Mouse (Mus musculus): ENCODE results near the gene Alpk1. TPM values are rescaled to one million over a fixed set of nuclear protein-coding genes. Genes with fewer than 3 reads are reported as not detected.

Alpk1 gene
- total RNA-seq, 1 experiment = 0.80 TPM

DNA sequence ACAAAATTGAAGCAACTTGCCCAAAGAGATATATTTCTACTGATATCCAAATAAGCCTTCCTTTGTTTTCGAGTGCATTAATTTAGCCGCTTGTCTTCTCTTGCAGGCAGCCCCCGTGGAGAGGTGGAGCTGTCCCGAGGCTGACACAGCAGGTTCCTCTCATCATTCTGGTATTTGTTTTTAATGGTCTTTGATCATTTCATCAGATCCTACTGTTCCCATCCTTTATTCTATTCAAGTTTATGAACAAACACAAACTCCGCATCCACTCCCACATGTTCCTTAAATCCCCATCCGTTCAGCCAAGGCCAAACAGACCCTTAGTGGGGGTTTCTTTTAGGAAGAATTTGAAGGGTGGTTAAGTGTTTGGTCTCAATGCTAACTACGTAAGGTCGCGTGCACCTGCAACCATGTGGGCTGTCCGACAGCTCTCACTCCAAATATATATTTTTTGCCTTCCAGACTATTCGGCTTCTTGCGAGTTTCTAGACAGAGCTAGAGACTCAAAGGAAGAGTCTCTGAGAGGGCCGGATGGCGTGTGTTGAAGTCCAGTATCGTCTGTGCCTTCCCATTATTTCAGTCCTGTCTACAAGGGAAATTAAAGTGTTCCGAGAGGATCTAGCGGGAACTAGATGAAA lies 149.5 kb downstream of the Alpk1 start:
- no peaks in the 10 kb centered on the region for H3K36me3 ChIP-seq (ENCODE audit: control insufficient read depth, insufficient read depth, low read length, poor library complexity, severe bottlenecking)
- no peak overlapping the region for H3K9ac ChIP-seq (ENCODE audit: insufficient read depth, low read depth, low read length, poor library complexity, severe bottlenecking)
- no peak for TF ChIP-seq HCFC1 (IDR thresholded peaks at IDR 0.05; ENCODE audit: borderline replicate concordance, insufficient read depth, low read length)
- no peak for TF ChIP-seq ZC3H11A (IDR thresholded peaks at IDR 0.05; ENCODE audit: borderline replicate concordance, low read depth, low read length)
- H3K4me1 ChIP-seq (ENCODE audit: control insufficient read depth in 2 of 2, insufficient read depth in 2 of 2, low read length in 2 of 2, poor library complexity in 1 of 2) = peaks cover 0 to 2% of the 10 kb centered on the region in 2 experiments; a peak in 2 of 4 replicates
- H3K9me3 ChIP-seq (ENCODE audit: control insufficient read depth, insufficient read depth, low read depth, low read length) = no peaks in the 10 kb centered on the region
- no peak overlapping the region for H3K4me3 ChIP-seq (ENCODE audit: insufficient read depth in 1 of 2, low read depth in 1 of 2, low read length in 2 of 2, poor library complexity in 1 of 2, severe bottlenecking in 1 of 2)
- in situ Hi-C loops (cut with MboI; ENCODE audit: low sequenced_read_pairs in 2 of 2, unreplicated experiment in 2 of 2) = loop anchor here (5.0 to 25.0 kb wide), 3 partner anchors 131 to 1591 kb away; no protein-coding TSS in a partner anchor
- no peak for DNase-seq (ENCODE audit: low read depth, low spot score)
- H3K27ac ChIP-seq (ENCODE audit: insufficient read depth, low read depth, low read length, poor library complexity, severe bottlenecking) = no peak overlapping the region

- H3K4me3 ChIP-seq (ENCODE audit: insufficient read depth in 1 of 2, low read depth in 1 of 2, low read length in 2 of 2, poor library complexity in 1 of 2, severe bottlenecking in 1 of 2) = no peak overlapping the region
- H3K36me3 ChIP-seq (ENCODE audit: control insufficient read depth, insufficient read depth, low read length, poor library complexity, severe bottlenecking) = no peaks in the 10 kb centered on the region
- TF ChIP-seq CHD2 (IDR thresholded peaks at IDR 0.05; ENCODE audit: low read depth, low read length) = no peak
- no peak for TF ChIP-seq ZNF384 (IDR thresholded peaks at IDR 0.05; ENCODE audit: low read depth, low read length)
- no peak for TF ChIP-seq HCFC1 (IDR thresholded peaks at IDR 0.05; ENCODE audit: borderline replicate concordance, insufficient read depth, low read length)
- TF ChIP-seq MAFK (IDR thresholded peaks at IDR 0.05; ENCODE audit: insufficient read depth, low read depth, low read length) = no peak
- TF ChIP-seq ZC3H11A (IDR thresholded peaks at IDR 0.05; ENCODE audit: borderline replicate concordance, low read depth, low read length) = no peak
- H3K9me3 ChIP-seq (ENCODE audit: control insufficient read depth, insufficient read depth, low read depth, low read length) = no peaks in the 10 kb centered on the region
- H3K27ac ChIP-seq (ENCODE audit: insufficient read depth, low read depth, low read length, poor library complexity, severe bottlenecking) = no peak overlapping the region
- H3K4me1 ChIP-seq (ENCODE audit: control insufficient read depth in 2 of 2, insufficient read depth in 2 of 2, low read length in 2 of 2, poor library complexity in 1 of 2) = peaks cover 0 to 2% of the 10 kb centered on the region in 2 experiments; a peak in 2 of 4 replicates
- no peak overlapping the region for H3K9ac ChIP-seq (ENCODE audit: insufficient read depth, low read depth, low read length, poor library complexity, severe bottlenecking)
- DNase-seq (ENCODE audit: low read depth, low spot score) = no peak
- in situ Hi-C loops (cut with MboI; ENCODE audit: low sequenced_read_pairs in 2 of 2, unreplicated experiment in 2 of 2) = loop anchor here (5.0 to 25.0 kb wide), 3 partner anchors 132 to 1592 kb away; no protein-coding TSS in a partner anchor
These were observed 150.1 kb downstream of the Alpk1 start for GRCm38 (mm10) chr3:127630190-127630589.

GRCm38 (mm10) chr3:127628311-127629184 lies 151.8 kb downstream of the Alpk1 start:
- peaks cover 2 to 3% of the 10 kb centered on the region in 2 experiments; a peak in 3 of 4 replicates for H3K4me1 ChIP-seq (ENCODE audit: control insufficient read depth in 2 of 2, insufficient read depth in 2 of 2, low read length in 2 of 2, poor library complexity in 1 of 2)

GRCm38 (mm10) chr3:127627956-127628310 lies 152.4 kb downstream of the Alpk1 start:
- in situ Hi-C loops (cut with MboI; ENCODE audit: low sequenced_read_pairs in 2 of 2, unreplicated experiment in 2 of 2) = loop anchor here in 1 of 2 experiments (5.0 to 25.0 kb wide), 2 partner anchors 134 to 1574 kb away; no protein-coding TSS in a partner anchor
- Histone ChIP-seq H3K9me3 (ENCODE audit: control insufficient read depth, insufficient read depth, low read depth, low read length) (no peaks in the 10 kb centered on the region), H3K27ac (ENCODE audit: insufficient read depth, low read depth, low read length, poor library complexity, severe bottlenecking) (no peak overlapping the region), H3K4me1 (ENCODE audit: control insufficient read depth in 2 of 2, insufficient read depth in 2 of 2, low read length in 2 of 2, poor library complexity in 1 of 2) (peaks cover 0 to 3% of the 10 kb centered on the region in 2 experiments; a peak in 2 of 4 replicates), H3K4me3 (ENCODE audit: insufficient read depth in 1 of 2, low read depth in 1 of 2, low read length in 2 of 2, poor library complexity in 1 of 2, severe bottlenecking in 1 of 2) (peak overlapping the region; percentile 14 to 24; a peak in 1 of 4 replicates), H3K36me3 (ENCODE audit: control insufficient read depth, insufficient read depth, low read length, poor library complexity, severe bottlenecking) (no peaks in the 10 kb centered on the region), H3K9ac (ENCODE audit: insufficient read depth, low read depth, low read length, poor library complexity, severe bottlenecking) (no peak overlapping the region)
- DNase-seq (ENCODE audit: low read depth, low spot score) = no peak
- TF ChIP-seq CHD2 (IDR thresholded peaks at IDR 0.05; ENCODE audit: low read depth, low read length) (no peak), ZC3H11A (IDR thresholded peaks at IDR 0.05; ENCODE audit: borderline replicate concordance, low read depth, low read length) (no peak), ZNF384 (IDR thresholded peaks at IDR 0.05; ENCODE audit: low read depth, low read length) (no peak), MAFK (IDR thresholded peaks at IDR 0.05; ENCODE audit: insufficient read depth, low read depth, low read length) (no peak), HCFC1 (IDR thresholded peaks at IDR 0.05; ENCODE audit: borderline replicate concordance, insufficient read depth, low read length) (no peak)

More at GRCm38 (mm10) chr3:127628311-127629184, 151.8 kb downstream of the Alpk1 start:
- no peak overlapping the region for H3K4me3 ChIP-seq (ENCODE audit: insufficient read depth in 1 of 2, low read depth in 1 of 2, low read length in 2 of 2, poor library complexity in 1 of 2, severe bottlenecking in 1 of 2)
- no peaks in the 10 kb centered on the region for H3K36me3 ChIP-seq (ENCODE audit: control insufficient read depth, insufficient read depth, low read length, poor library complexity, severe bottlenecking)
- H3K27ac ChIP-seq (ENCODE audit: insufficient read depth, low read depth, low read length, poor library complexity, severe bottlenecking) = no peak overlapping the region
- H3K9me3 ChIP-seq (ENCODE audit: control insufficient read depth, insufficient read depth, low read depth, low read length) = no peaks in the 10 kb centered on the region
- in situ Hi-C loops (cut with MboI; ENCODE audit: low sequenced_read_pairs in 2 of 2, unreplicated experiment in 2 of 2) = loop anchor here in 1 of 2 experiments (5.0 to 25.0 kb wide), 2 partner anchors 134 to 1574 kb away; no protein-coding TSS in a partner anchor
- no peak for TF ChIP-seq ZC3H11A (IDR thresholded peaks at IDR 0.05; ENCODE audit: borderline replicate concordance, low read depth, low read length)
- no peak for TF ChIP-seq MAFK (IDR thresholded peaks at IDR 0.05; ENCODE audit: insufficient read depth, low read depth, low read length)
- TF ChIP-seq HCFC1 (IDR thresholded peaks at IDR 0.05; ENCODE audit: borderline replicate concordance, insufficient read depth, low read length) = no peak
- no peak for TF ChIP-seq CHD2 (IDR thresholded peaks at IDR 0.05; ENCODE audit: low read depth, low read length)
- TF ChIP-seq ZNF384 (IDR thresholded peaks at IDR 0.05; ENCODE audit: low read depth, low read length) = no peak
- no peak overlapping the region for H3K9ac ChIP-seq (ENCODE audit: insufficient read depth, low read depth, low read length, poor library complexity, severe bottlenecking)
- DNase-seq (ENCODE audit: low read depth, low spot score) = no peak
